Mouse (Mus musculus) brain, embryonic 14.5 days (tissue): Measurements from ENCODE around the gene Tmem33. TPM values are rescaled to one million over a fixed set of nuclear protein-coding genes. Genes with fewer than 3 reads are reported as not detected.

ENCODE experiments used
- DNase-seq: peaks from one replicate; pipeline ENCODE4 v3.0.0-alpha.2; 2011; ENCODE audit warnings: low read depth
- CTCF ChIP-seq: fragments of 200-500 bp; IDR thresholded peaks from 2 replicates; pipeline ENCODE4 v1.5.1; 2012; ENCODE audit warnings: inconsistent platforms, mild to moderate bottlenecking, moderate library complexity, borderline replicate concordance; ENCODE audit not compliant: insufficient read depth, insufficient read length; ENCODE audit errors: extremely low read depth
- POLR2A ChIP-seq: fragments of 200-500 bp; IDR thresholded peaks from 2 replicates; pipeline ENCODE4 v1.6.1; 2012; ENCODE audit warnings: mild to moderate bottlenecking, inconsistent platforms, borderline replicate concordance; ENCODE audit not compliant: poor library complexity, insufficient read depth, insufficient read length, severe bottlenecking; ENCODE audit errors: extremely low read depth
- polyA plus RNA-seq: library from polyadenylated mRNA; depleted of rRNA; stranded (reverse); fragments of >200 nt; gene quantifications from 2 replicates; pipeline ENCODE4 v1.2.3, GENCODE M21; 2012

Tmem33 gene
- polyA plus RNA-seq, 1 experiment = 64.7 TPM

DNA sequence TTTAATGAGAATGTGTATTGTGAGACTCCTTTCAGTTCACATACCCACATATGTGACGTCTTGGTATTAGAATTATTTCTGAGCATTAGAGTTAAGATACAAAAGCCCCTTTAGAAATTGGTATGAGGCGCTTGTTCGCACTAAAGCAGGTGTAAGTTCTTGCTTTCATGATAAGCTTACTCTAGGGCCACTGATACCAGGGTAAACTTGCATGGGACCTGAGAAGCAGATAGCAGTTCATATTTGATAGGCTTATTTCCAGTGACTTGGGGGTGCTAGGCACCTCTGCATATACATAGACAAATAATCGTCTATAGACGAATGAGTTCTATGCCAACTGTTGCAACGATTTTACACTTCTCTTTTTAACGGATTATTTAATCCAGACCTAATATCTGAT, 2.6 kb downstream of the Tmem33 start:
- DNase-seq = no peak

GRCm38 (mm10) chr5:67266106-67266505, 5.7 kb downstream of the Tmem33 start:
- peak; percentile 8 for DNase-seq
- TF ChIP-seq POLR2A = no peak
- peak; percentile 17; the same call in 1 of the 2 replicates for TF ChIP-seq CTCF

More for the DNA sequence above, 2.6 kb downstream of the Tmem33 start:
- no peak for TF ChIP-seq POLR2A
- TF ChIP-seq CTCF = no peak

- TF ChIP-seq CTCF (no peak), POLR2A (no peak)
- DNase-seq = no peak
Measured at GRCm38 (mm10) chr5:67269309-67269708, 8.9 kb downstream of the Tmem33 start.

GRCm38 (mm10) chr5:67279407-67279806, 19.0 kb downstream of the Tmem33 start:
- no peak for DNase-seq
- TF ChIP-seq POLR2A (no peak), CTCF (no peak)

DNA sequence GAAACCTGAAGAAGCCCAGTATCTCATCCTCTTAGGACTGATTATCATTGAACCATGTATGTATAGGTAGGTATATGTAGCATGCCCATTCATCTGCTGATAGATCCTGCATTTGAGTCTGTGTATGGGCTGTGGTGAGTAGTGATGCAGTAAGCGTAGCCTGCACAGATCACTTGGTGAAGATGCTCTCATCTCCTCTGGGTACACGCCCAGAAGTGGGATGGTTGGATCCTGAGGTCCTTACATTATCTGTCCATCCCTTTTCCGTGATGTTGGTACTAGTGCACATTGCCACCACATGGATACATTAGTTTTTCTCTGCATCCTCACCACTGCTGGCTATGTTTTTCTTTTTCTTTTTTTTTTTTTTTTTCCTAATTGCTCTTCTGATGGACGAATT, 19.5 kb downstream of the Tmem33 start:
- no peak for TF ChIP-seq CTCF
- TF ChIP-seq POLR2A = no peak
- no peak for DNase-seq

GRCm38 (mm10) chr5:67280400-67280799, 20.0 kb downstream of the Tmem33 start:
- DNase-seq = no peak
- TF ChIP-seq POLR2A (no peak), CTCF (no peak)

DNA sequence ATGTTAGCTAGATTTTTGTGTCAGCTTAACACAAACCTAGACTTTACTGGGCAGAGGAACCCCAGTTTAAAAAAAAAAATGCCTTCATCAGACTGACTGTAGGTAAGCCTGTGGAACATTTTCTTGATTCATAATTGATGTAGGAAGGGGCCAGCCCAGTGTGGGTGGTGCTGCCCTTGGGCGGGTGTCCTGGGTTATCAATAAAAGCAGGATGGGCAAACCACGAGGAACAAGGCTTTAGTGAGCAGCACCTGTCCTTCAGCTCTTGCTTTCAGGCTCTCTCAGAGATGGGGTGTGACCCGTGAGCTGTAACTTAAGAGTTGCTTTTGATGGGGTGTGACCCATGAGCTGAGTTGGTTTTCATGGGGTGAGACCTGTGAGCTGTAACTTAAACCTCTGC, 34.7 kb downstream of the Tmem33 start:
- TF ChIP-seq CTCF = no peak
- no peak for TF ChIP-seq POLR2A

GRCm38 (mm10) chr5:67295682-67296081, 35.3 kb downstream of the Tmem33 start:
- TF ChIP-seq CTCF (no peak), POLR2A (no peak)
- DNase-seq = no peak

More for the DNA sequence above, 34.7 kb downstream of the Tmem33 start:
- DNase-seq = no peak

- no peak for DNase-seq
- no peak for TF ChIP-seq POLR2A
- TF ChIP-seq CTCF = no peak
Measured at GRCm38 (mm10) chr5:67296171-67296570, 35.8 kb downstream of the Tmem33 start.

DNA sequence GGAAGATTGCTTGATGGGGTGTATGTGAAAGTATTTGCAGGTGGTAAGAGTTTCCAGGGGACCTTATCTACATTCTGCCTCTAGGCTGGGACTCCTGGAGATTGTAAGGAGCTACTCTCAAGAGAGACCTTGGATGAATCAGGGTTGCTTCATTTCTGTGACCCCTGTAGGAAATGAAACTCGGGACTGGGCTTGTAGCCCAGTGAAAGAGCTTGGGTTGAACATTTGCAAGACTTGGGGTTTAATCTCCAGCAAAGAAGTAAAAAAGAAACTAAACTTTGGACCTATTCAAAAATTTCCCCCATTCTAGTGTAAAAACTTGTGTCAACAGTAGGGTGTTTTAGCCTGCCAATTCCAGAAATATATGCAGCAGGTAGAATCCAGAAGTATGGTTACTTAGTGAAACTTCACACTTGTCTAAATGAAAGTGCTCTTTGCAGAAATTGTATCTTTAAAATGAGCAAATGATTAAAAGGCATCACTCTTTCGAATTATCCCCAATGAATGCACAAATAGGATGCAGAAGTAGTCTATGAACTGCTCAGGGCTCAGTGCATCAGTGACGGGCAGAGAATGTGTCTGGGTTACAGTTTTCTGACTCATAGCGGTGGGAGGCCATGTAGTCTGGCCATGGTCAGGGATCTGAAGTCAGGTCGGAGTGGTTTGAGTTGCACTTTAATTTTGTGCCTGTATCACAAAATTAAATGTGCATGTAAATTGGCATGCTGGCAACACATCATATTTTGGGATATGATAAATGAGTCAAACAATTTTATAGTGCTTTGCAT, 36.9 kb downstream of the Tmem33 start:
- DNase-seq = no peak
- TF ChIP-seq CTCF = no peak
- TF ChIP-seq POLR2A = no peak

GRCm38 (mm10) chr5:67299847-67300412, 39.6 kb downstream of the Tmem33 start:
- no peak for TF ChIP-seq CTCF
- no peak for TF ChIP-seq POLR2A
- no peak for DNase-seq
